Mouse (Mus musculus) layer of hippocampus, adult 9-10 months (tissue): Measurements from ENCODE around the gene Smco1.

Experiments
- DNase-seq: peaks from one replicate; pipeline ENCODE4 v3.0.0; 2022; ENCODE audit warnings: low spot score

The Smco1 gene

DNA sequence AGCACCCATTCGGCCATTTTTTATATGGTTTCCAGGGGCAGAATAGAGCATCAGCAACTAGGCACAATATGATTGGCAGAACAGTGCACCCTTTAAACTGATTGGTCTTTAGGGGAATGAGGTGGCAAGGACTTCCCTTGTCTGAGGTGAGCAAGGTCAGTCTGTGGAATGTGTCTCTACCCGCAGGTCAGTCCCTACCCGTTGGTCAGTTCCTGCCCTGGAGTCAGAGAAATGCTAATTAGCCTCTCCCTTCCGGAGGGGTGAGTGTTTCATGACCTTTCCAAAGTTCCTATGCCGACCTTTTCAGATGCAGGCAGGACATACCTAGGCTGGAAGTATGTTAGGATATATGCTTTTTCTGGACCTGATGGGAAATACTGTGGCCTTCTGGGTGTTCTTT, 41.1 kb downstream of the Smco1 start:
- no peak for DNase-seq

- DNase-seq: no peak
Observed at GRCm38 (mm10) chr16:32312859-32313258, 41.6 kb downstream of the Smco1 start.

- no peak for DNase-seq
Observed at GRCm38 (mm10) chr16:32316601-32317000, 45.3 kb downstream of the Smco1 start.

GRCm38 (mm10) chr16:32323953-32324352, 52.7 kb downstream of the Smco1 start:
- no peak for DNase-seq
